ENCODE assay signal across 11 mouse cellular contexts in genomic region chr4:127354506-127355485, GRCm38 (mm10). TPM values are rescaled to one million over a fixed set of nuclear protein-coding genes. Genes with fewer than 3 reads are reported as not detected.
DNase-seq lines count a peak whose midpoint lies in the region; ATAC-seq and TF ChIP-seq lines count a peak whose summit lies in the region.
"Had no signal": no experiment of that assay in that cellular context is flagged by ENCODE, and none has a peak within 500 bp of the region (broad histone marks: within the 10 kb centered on the region; RNA-seq: fewer than 3 reads in every experiment).

No protein-coding gene starts in this region.

- CTCF ChIA-PET in Patski (lab: Charles Lee): interaction anchor here (0.8 to 1.6 kb wide), 4 partner anchors 9 to 105 kb away, joined by 3 to 7 read pairs (median 3); no protein-coding TSS in a partner anchor

- no peak overlapping the region for H3K4me2 ChIP-seq in lung, embryonic 14.5 days
- H3K4me2 ChIP-seq: hindbrain, embryonic 15.5 days had no signal

- peak; percentile 39 for DNase-seq in lung, embryonic 14.5 days
- DNase-seq in lung, postnatal 4 days: no peak
- DNase-seq in Patski (ENCODE audit: low read depth, low spot score): peak; percentile 96
- peak; percentile 9 to 47 for DNase-seq in kidney, postnatal 36 days
- no peak for DNase-seq in left cerebral cortex, adult 11 months (ENCODE audit: low spot score)
- no peak for DNase-seq in cerebellum, adult 2 months
- DNase-seq: right cerebral cortex, postnatal 4 days; thymus, postnatal 36 days had no signal

- ATAC-seq in lung, embryonic 14.5 days (ENCODE audit: insufficient read depth): peak; percentile 29; the same call in 1 of the 2 replicates
- ATAC-seq in Patski: peak; percentile 58

- in situ Hi-C loops in Patski (cut with MboI; ENCODE audit: low pct_unique_long_range_greater_than_20kb): no loop called here

- H3K4me1 ChIP-seq in lung, embryonic 14.5 days (ENCODE audit: insufficient read depth): peaks cover 6% of the 10 kb centered on the region; the same call in 1 of the 2 replicates
- H3K4me1 ChIP-seq in embryonic fibroblast, embryonic 13.5 days (ENCODE audit: control insufficient read depth, insufficient read depth, low read length): peaks cover 16% of the 10 kb centered on the region
- no peaks in the 10 kb centered on the region; the same call in 1 of the 2 replicates for H3K4me1 ChIP-seq in cerebellum, adult 2 months (ENCODE audit: control insufficient read depth, insufficient read depth, low read length)
- H3K4me1 ChIP-seq: hindbrain, embryonic 15.5 days had no signal

- H3K36me3 ChIP-seq in lung, embryonic 14.5 days (ENCODE audit: insufficient read depth): no peaks in the 10 kb centered on the region
- H3K36me3 ChIP-seq: embryonic facial prominence, embryonic 10.5 days; hindbrain, embryonic 15.5 days had no signal

- POLR2A ChIA-PET in Patski (lab: Charles Lee): interaction anchor here (1.2 kb wide), 1 partner anchor 12 kb away, joined by 4 read pairs; no protein-coding TSS in a partner anchor

- H3K27ac ChIP-seq in lung, embryonic 14.5 days (ENCODE audit: low read depth): no peak overlapping the region
- peak overlapping the region; percentile 84 for H3K27ac ChIP-seq in embryonic fibroblast, embryonic 13.5 days (ENCODE audit: insufficient read depth, low read length)
- H3K27ac ChIP-seq in cerebellum, adult 2 months (ENCODE audit: insufficient read depth, low read length): no peak overlapping the region
- H3K27ac ChIP-seq: embryonic facial prominence, embryonic 10.5 days; hindbrain, embryonic 15.5 days had no signal

- H3K4me3 ChIP-seq in lung, embryonic 14.5 days (ENCODE audit: low read depth, low read length): no peak overlapping the region
- no peak overlapping the region for H3K4me3 ChIP-seq in embryonic fibroblast, embryonic 13.5 days (ENCODE audit: insufficient read depth, low read length)
- H3K4me3 ChIP-seq in cerebellum, adult 2 months (replicated peaks; ENCODE audit: insufficient read depth, low read depth, low read length): no peak overlapping the region
- H3K4me3 ChIP-seq: embryonic facial prominence, embryonic 10.5 days; hindbrain, embryonic 15.5 days had no signal

- no peaks in the 10 kb centered on the region for H3K27me3 ChIP-seq in lung, embryonic 14.5 days (ENCODE audit: insufficient read depth, low read length)
- H3K27me3 ChIP-seq in Patski: no peaks in the 10 kb centered on the region
- no peaks in the 10 kb centered on the region for H3K27me3 ChIP-seq in cerebellum, adult 2 months (ENCODE audit: control insufficient read depth, insufficient read depth, low read length)
- H3K27me3 ChIP-seq: hindbrain, embryonic 15.5 days had no signal

- H3K9ac ChIP-seq in lung, embryonic 14.5 days: no peak overlapping the region
- H3K9ac ChIP-seq: hindbrain, embryonic 15.5 days had no signal

- H3K9me3 ChIP-seq in lung, embryonic 14.5 days (ENCODE audit: low read depth, low read length): no peaks in the 10 kb centered on the region
- H3K9me3 ChIP-seq: embryonic facial prominence, embryonic 10.5 days; hindbrain, embryonic 15.5 days had no signal

- TF ChIP-seq POLR2A in embryonic fibroblast, embryonic 13.5 days (IDR thresholded peaks at IDR 0.05; ENCODE audit: low read depth, low read length): no peak
- TF ChIP-seq POLR2A in cerebellum, adult 2 months (IDR thresholded peaks at IDR 0.05; ENCODE audit: borderline replicate concordance, insufficient read depth, low read length): no peak

- WGBS in lung, embryonic 14.5 days: 22% methylated on average over 15 of the region's 15 CpGs
- WGBS in cerebellum, adult 2 months: 63% methylated on average over 15 of the region's 15 CpGs

- TF ChIP-seq CTCF in lung, embryonic 14.5 days (IDR thresholded peaks at IDR 0.05; ENCODE audit: low read depth): no peak
- TF ChIP-seq CTCF in Patski (IDR thresholded peaks at IDR 0.05): no peak
- TF ChIP-seq CTCF in embryonic fibroblast, embryonic 13.5 days (IDR thresholded peaks at IDR 0.05; ENCODE audit: borderline replicate concordance, insufficient read depth, low read length): no peak; the same call in 1 of the 2 replicates
- TF ChIP-seq CTCF in cerebellum, adult 2 months (IDR thresholded peaks at IDR 0.05; ENCODE audit: borderline replicate concordance, insufficient read depth, low read depth, low read length): no peak

RNA-seq across cellular contexts. Expression of gene Gjb4, which starts 0.9 kb away (rescaled TPM):
- polyA plus RNA-seq in lung, embryonic 14.5 days (2014; fragmentation: Nextera tagmentation; extraction: Ambion mirVana): 0.12 TPM in 1 of 2 replicates, not detected in the other
- polyA plus RNA-seq in Patski (2021): 23.5 TPM
- 0.35 and 2.2 TPM in 2 replicates for polyA plus RNA-seq in embryonic fibroblast, embryonic 13.5 days (2011; ENCODE audit: insufficient read length, low read depth, missing spikeins)
- polyA plus RNA-seq in cerebellum, adult 2 months (2012; rRNA removed): 0.10 TPM in 1 of 2 replicates, not detected in the other
- polyA plus RNA-seq: embryonic facial prominence, embryonic 10.5 days; hindbrain, embryonic 15.5 days had no signal

RNA-seq across cellular contexts. Expression of gene Gjb5, which starts 3.2 kb away (rescaled TPM):
- 0.51 and 0.70 TPM in 2 replicates for polyA plus RNA-seq in lung, embryonic 14.5 days (2014; fragmentation: Nextera tagmentation; extraction: Ambion mirVana)
- polyA plus RNA-seq in Patski (2021): 0.04 TPM
- 2.0 and 4.0 TPM in 2 replicates for polyA plus RNA-seq in embryonic fibroblast, embryonic 13.5 days (2011; ENCODE audit: insufficient read length, low read depth, missing spikeins)
- 0.05 and 0.06 TPM in 2 replicates for polyA plus RNA-seq in cerebellum, adult 2 months (2012; rRNA removed)

RNA-seq across cellular contexts. Expression of gene Gjb3, which starts 24.2 kb away (rescaled TPM):
- 0.86 and 1.1 TPM in 2 replicates for polyA plus RNA-seq in lung, embryonic 14.5 days (2014; fragmentation: Nextera tagmentation; extraction: Ambion mirVana)
- polyA plus RNA-seq in Patski (2021): 0.05 TPM
- 6.6 and 14.0 TPM in 2 replicates for polyA plus RNA-seq in embryonic fibroblast, embryonic 13.5 days (2011; ENCODE audit: insufficient read length, low read depth, missing spikeins)
- 0.18 and 0.36 TPM in 2 replicates for polyA plus RNA-seq in cerebellum, adult 2 months (2012; rRNA removed)

RNA-seq across cellular contexts. Expression of gene Gja4, which starts 41.0 kb away (rescaled TPM):
- polyA plus RNA-seq in lung, embryonic 14.5 days (2014; fragmentation: Nextera tagmentation; extraction: Ambion mirVana): 24.0 and 26.1 TPM in 2 replicates
- polyA plus RNA-seq in Patski (2021): 0.12 TPM
- polyA plus RNA-seq in embryonic fibroblast, embryonic 13.5 days (2011; ENCODE audit: insufficient read length, low read depth, missing spikeins): not detected in 2 replicates
- polyA plus RNA-seq in cerebellum, adult 2 months (2012; rRNA removed): 7.5 and 8.3 TPM in 2 replicates

Comparison
In these comparisons a context has a peak if more than half of its experiments do, and no peak if none do; other contexts are left out.
1. DNase-seq: peak in lung, embryonic 14.5 days (single experiment), Patski (single experiment) and kidney, postnatal 36 days (2 of 2); none in lung, postnatal 4 days (0 of 2), left cerebral cortex, adult 11 months (single experiment) and cerebellum, adult 2 months (0 of 2).